Mouse (Mus musculus) liver, embryonic 13.5 days (tissue): ENCODE measurements around the gene Hsf2bp. TPM values are rescaled to one million over a fixed set of nuclear protein-coding genes. Genes with fewer than 3 reads are reported as not detected.

Source experiments
- ATAC-seq: fragments of 200-750 bp; cut with Nextera tagmentation; 2 replicates; pipeline ENCODE4 v1.8.0; 2017; ENCODE audit warnings: low read depth, mild to moderate bottlenecking, moderate number of reproducible peaks, moderate library complexity
- DNase-seq: peaks from one replicate; pipeline ENCODE4 v3.0.0; 2022
- H3K27ac ChIP-seq: fragments of 300-500 bp; sonication (generic); 2 replicates; pipeline ENCODE4 v1.5.1; 2015; ENCODE audit warnings: moderate library complexity, mild to moderate bottlenecking, inconsistent platforms
- H3K27me3 ChIP-seq: fragments of 300-500 bp; sonication (generic); 2 replicates; pipeline ENCODE4 v1.6.1; 2015; ENCODE audit warnings: mild to moderate bottlenecking, inconsistent platforms
- H3K36me3 ChIP-seq: fragments of 300-500 bp; sonication (generic); 2 replicates; pipeline ENCODE4 v1.6.1; 2015; ENCODE audit warnings: mild to moderate bottlenecking, inconsistent platforms
- H3K4me1 ChIP-seq: fragments of 300-500 bp; sonication (generic); replicated peaks from 2 replicates; pipeline ENCODE4 v1.6.1; 2015; ENCODE audit warnings: inconsistent platforms
- H3K4me2 ChIP-seq: fragments of 300-500 bp; sonication (generic); 2 replicates; pipeline ENCODE4 v1.6.1; 2015; ENCODE audit warnings: inconsistent platforms, mild to moderate bottlenecking, moderate library complexity
- H3K4me3 ChIP-seq: fragments of 300-500 bp; sonication (generic); replicated peaks from 2 replicates; pipeline ENCODE4 v1.5.1; 2015; ENCODE audit warnings: mild to moderate bottlenecking, inconsistent platforms
- H3K9ac ChIP-seq: fragments of 300-500 bp; sonication (generic); 2 replicates; pipeline ENCODE4 v1.6.1; 2015; ENCODE audit warnings: mild to moderate bottlenecking, inconsistent platforms
- H3K9me3 ChIP-seq: fragments of 300-500 bp; sonication (generic); replicated peaks from 2 replicates; pipeline ENCODE4 v1.6.1; 2016; ENCODE audit warnings: inconsistent platforms
- WGBS: fragments of 180-500 bp; shearing (Covaris S2); methylation state at CpG from one replicate; pipeline ENCODE4 v1.1.7; 2015; ENCODE audit not compliant: insufficient replicate concordance; 5-methylcytosine and 5-hydroxymethylcytosine counted together
- polyA plus RNA-seq: library from polyadenylated mRNA; unstranded; fragments of >200 nt; fragmentation: Nextera tagmentation; extraction: Ambion mirVana; gene quantifications from 2 replicates; pipeline ENCODE4 v1.2.1, GENCODE M21; 2015

Hsf2bp gene
- polyA plus RNA-seq, 1 experiment from 2014 or later: 0.25 TPM

GRCm38 (mm10) chr17:32031684-32032083 lies 4.5 kb downstream of the Hsf2bp start:
- Histone ChIP-seq H3K9me3 (no peaks in the 10 kb centered on the region), H3K9ac (no peak overlapping the region), H3K4me3 (no peak overlapping the region), H3K4me1 (peaks cover 15% of the 10 kb centered on the region), H3K4me2 (no peak overlapping the region), H3K27ac (no peak overlapping the region), H3K36me3 (no peaks in the 10 kb centered on the region), H3K27me3 (no peaks in the 10 kb centered on the region)
- ATAC-seq: no peak
- no peak for DNase-seq
- 61% methylated on average over 7 of the region's 7 CpGs for WGBS

DNA sequence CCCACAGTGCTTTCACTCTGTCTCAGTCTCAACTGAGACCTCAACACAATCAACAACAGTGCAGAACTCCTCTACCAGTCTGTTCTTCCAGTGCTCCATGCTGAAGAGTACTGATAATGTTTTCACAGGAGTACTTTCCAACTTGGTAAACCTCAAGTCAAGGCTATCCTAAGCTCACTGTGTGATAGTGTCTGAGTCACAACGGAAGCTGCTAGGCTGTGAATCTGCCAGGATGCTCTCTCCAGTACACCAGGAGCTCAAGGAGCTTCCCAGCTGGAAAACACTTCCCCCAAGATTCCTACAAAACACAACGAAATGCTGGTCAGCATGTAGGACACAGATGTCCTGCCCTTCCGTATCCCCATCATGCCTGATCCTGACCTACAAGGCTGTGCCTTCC lies 7.8 kb downstream of the Hsf2bp start:
- ATAC-seq (no peak), DNase-seq (no peak)
- Histone ChIP-seq H3K9me3 (no peaks in the 10 kb centered on the region), H3K27me3 (no peaks in the 10 kb centered on the region), H3K4me2 (no peak overlapping the region), H3K36me3 (no peaks in the 10 kb centered on the region), H3K27ac (no peak overlapping the region), H3K9ac (no peak overlapping the region), H3K4me3 (no peak overlapping the region), H3K4me1 (0 out of 2 replicates have a peak, but pooled peaks cover 4% of the 10 kb centered on the region)
- 64% methylated on average over 3 of the region's 3 CpGs for WGBS

DNA sequence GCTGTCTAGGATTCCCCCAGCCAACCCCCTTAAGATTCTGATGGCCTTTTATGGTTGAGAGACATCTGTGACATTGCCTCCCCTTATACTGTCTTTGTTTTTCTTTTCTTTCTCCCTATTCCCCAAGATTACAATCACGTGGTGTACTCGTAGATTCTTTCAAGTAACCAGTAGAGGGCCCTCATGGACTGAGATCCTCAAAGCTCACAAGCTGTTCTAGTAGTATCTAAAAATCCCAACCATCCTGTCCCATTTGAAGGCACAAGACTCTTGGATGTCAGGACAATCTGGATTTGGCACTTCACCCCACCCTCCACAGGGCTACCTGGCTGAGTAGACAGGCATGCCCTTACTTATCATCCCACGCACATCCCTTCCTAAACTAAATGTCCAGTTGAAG lies 8.5 kb downstream of the Hsf2bp start:
- no peaks in the 10 kb centered on the region for H3K9me3 ChIP-seq
- H3K4me2 ChIP-seq: no peak overlapping the region
- H3K9ac ChIP-seq: no peak overlapping the region
- ATAC-seq: no peak
- WGBS: 30% methylated on average over 3 of the region's 3 CpGs
- no peaks in the 10 kb centered on the region for H3K36me3 ChIP-seq
- H3K27me3 ChIP-seq: no peaks in the 10 kb centered on the region
- no peak overlapping the region for H3K4me3 ChIP-seq
- DNase-seq: no peak
- 0 out of 2 replicates have a peak, but pooled peaks cover 4% of the 10 kb centered on the region for H3K4me1 ChIP-seq
- no peak overlapping the region for H3K27ac ChIP-seq

DNA sequence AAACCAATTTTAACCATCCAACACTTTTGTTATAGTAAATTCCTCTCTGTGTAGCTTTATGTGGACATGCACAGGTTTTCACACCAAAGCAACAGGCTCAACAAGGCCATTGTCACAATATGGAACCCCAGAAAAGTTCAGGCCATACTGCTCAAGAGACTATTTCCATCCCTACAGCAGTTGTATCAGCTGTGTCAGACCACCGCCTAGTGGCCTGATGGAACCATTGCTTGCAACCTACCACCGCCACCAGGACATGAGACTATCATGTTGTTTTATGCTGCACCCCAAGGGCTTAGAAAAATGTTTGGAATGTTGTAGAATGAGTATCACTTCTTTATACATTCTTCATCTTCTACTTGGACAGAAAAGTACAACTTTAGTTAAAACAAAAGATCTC lies 10.8 kb downstream of the Hsf2bp start:
- Histone ChIP-seq H3K4me3 (no peak overlapping the region), H3K9ac (no peak overlapping the region), H3K36me3 (no peaks in the 10 kb centered on the region), H3K4me2 (no peak overlapping the region), H3K27ac (no peak overlapping the region), H3K9me3 (no peaks in the 10 kb centered on the region), H3K27me3 (no peaks in the 10 kb centered on the region), H3K4me1 (no peaks in the 10 kb centered on the region)
- DNase-seq (no peak), ATAC-seq (no peak)
- 20% methylated on average over 2 of the region's 2 CpGs for WGBS

- ATAC-seq (no peak), DNase-seq (no peak)
- no peak overlapping the region for H3K9ac ChIP-seq
- WGBS: 69% methylated on average over 5 of the region's 5 CpGs
- H3K4me1 ChIP-seq: no peaks in the 10 kb centered on the region
- H3K9me3 ChIP-seq: no peaks in the 10 kb centered on the region
- H3K27me3 ChIP-seq: no peaks in the 10 kb centered on the region
- H3K4me3 ChIP-seq: no peak overlapping the region
- H3K4me2 ChIP-seq: no peak overlapping the region
- H3K27ac ChIP-seq: no peak overlapping the region
- H3K36me3 ChIP-seq: no peaks in the 10 kb centered on the region
Measured at GRCm38 (mm10) chr17:32024671-32025073, 11.5 kb downstream of the Hsf2bp start.

DNA sequence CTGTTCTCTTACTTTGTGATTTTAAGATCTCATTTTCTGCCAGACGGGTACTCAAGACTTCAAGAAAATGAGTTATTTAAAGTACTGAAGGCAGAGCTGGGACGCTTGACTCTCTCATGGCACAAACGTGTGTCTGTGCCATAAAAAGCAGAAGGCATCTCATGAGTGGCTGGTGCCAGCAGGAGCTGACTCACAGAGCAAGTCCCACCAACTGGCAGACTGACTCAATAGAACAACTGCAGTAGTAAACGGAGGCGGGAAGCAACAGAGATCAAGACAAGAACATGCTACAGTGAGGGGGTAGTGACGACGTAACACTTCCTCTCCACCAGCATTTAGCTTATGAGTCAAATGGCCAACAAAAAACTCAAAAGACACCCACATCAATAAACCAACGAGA lies 13.1 kb downstream of the Hsf2bp start:
- ATAC-seq (no peak), DNase-seq (no peak)
- WGBS: 51% methylated on average over 8 of the region's 8 CpGs

DNA sequence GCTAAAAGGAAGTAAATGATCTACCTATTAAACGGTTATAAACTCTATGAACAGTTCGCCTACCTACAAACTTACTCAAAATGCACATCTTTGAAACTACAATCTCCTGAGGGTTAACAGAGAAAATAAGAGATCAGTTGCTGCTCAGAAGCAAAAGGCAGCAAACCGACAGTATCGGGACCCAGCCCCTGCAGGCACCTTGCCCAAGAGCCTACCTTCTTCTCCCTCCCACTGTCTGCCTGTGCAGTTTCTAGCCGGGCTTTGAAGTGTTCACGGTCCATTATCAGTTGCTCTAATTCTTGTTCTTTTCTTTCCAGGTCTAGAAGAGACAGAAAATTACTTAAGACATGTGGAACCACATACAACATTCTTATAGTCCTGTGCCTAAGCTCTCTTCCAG lies 13.6 kb downstream of the Hsf2bp start:
- DNase-seq (no peak), ATAC-seq (no peak)
- Histone ChIP-seq H3K9me3 (no peaks in the 10 kb centered on the region), H3K27me3 (no peaks in the 10 kb centered on the region), H3K4me3 (no peak overlapping the region), H3K36me3 (no peaks in the 10 kb centered on the region), H3K4me2 (no peak overlapping the region), H3K4me1 (no peaks in the 10 kb centered on the region), H3K9ac (no peak overlapping the region), H3K27ac (no peak overlapping the region)
- WGBS: 64% methylated on average over 6 of the region's 6 CpGs

More for the DNA sequence above, 13.1 kb downstream of the Hsf2bp start:
- no peaks in the 10 kb centered on the region for H3K4me1 ChIP-seq
- no peak overlapping the region for H3K4me2 ChIP-seq
- H3K27ac ChIP-seq: no peak overlapping the region
- no peak overlapping the region for H3K4me3 ChIP-seq
- H3K9ac ChIP-seq: no peak overlapping the region
- H3K9me3 ChIP-seq: no peaks in the 10 kb centered on the region
- H3K27me3 ChIP-seq: no peaks in the 10 kb centered on the region
- no peaks in the 10 kb centered on the region for H3K36me3 ChIP-seq

DNA sequence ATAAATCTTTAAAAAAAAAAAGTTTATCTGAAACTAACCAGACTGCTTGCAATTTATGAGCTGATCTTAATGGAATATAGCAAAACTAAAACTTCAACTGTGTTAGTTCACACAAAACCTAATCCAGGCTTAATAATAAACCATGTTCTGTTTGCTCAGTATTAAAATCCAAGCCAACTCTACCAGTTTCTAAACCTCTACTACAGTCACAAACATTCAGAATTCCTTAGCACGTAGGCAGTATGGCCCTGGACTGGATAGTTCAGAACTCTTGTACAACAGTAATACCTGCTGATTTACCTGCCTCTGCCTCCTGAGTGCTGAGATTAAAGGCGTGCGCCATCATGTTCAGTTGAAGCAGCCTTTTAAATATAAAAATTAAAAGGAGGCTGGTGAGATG lies 14.2 kb downstream of the Hsf2bp start:
- DNase-seq (no peak), ATAC-seq (no peak)
- Histone ChIP-seq H3K27ac (no peak overlapping the region), H3K9me3 (no peaks in the 10 kb centered on the region), H3K9ac (no peak overlapping the region), H3K4me2 (no peak overlapping the region), H3K36me3 (no peaks in the 10 kb centered on the region), H3K27me3 (no peaks in the 10 kb centered on the region), H3K4me1 (no peaks in the 10 kb centered on the region), H3K4me3 (no peak overlapping the region)
- WGBS: 76% methylated on average over 3 of the region's 3 CpGs

GRCm38 (mm10) chr17:32018127-32018894 lies 17.8 kb downstream of the Hsf2bp start:
- no peak overlapping the region for H3K4me2 ChIP-seq
- no peaks in the 10 kb centered on the region for H3K4me1 ChIP-seq
- ATAC-seq (no peak), DNase-seq (no peak)
- H3K4me3 ChIP-seq: no peak overlapping the region
- no peaks in the 10 kb centered on the region for H3K27me3 ChIP-seq
- 65% methylated on average over 5 of the region's 5 CpGs for WGBS
- H3K9ac ChIP-seq: no peak overlapping the region
- H3K9me3 ChIP-seq: no peaks in the 10 kb centered on the region
- H3K36me3 ChIP-seq: no peaks in the 10 kb centered on the region
- no peak overlapping the region for H3K27ac ChIP-seq

GRCm38 (mm10) chr17:32016481-32016880 lies 19.7 kb downstream of the Hsf2bp start:
- no peaks in the 10 kb centered on the region for H3K9me3 ChIP-seq
- no peak overlapping the region for H3K9ac ChIP-seq
- no peaks in the 10 kb centered on the region for H3K27me3 ChIP-seq
- 76% methylated on average over 8 of the region's 8 CpGs for WGBS
- DNase-seq (no peak), ATAC-seq (no peak)
- no peak overlapping the region for H3K4me2 ChIP-seq
- no peaks in the 10 kb centered on the region for H3K4me1 ChIP-seq
- no peak overlapping the region for H3K27ac ChIP-seq
- no peaks in the 10 kb centered on the region for H3K36me3 ChIP-seq
- H3K4me3 ChIP-seq: no peak overlapping the region

DNA sequence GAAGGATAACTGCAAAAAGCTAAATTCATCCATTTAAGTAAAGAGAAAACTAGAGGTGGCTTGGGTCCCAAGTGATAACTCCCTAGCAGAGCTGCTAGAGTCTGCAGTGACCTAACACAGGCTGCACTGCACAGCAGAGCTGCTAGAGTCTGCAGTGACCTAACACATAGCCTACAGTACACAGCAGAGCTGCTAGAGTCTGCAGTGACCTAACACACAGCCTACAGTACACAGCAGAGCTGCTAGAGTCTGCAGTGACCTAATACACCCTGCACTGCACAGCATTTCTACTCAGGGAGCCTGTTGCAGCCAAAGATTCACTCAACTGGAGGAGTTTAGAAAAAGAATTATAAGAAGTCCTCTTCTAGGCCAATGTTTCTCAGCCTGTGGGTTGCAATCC lies 22.5 kb downstream of the Hsf2bp start:
- Histone ChIP-seq H3K4me3 (no peak overlapping the region), H3K36me3 (no peaks in the 10 kb centered on the region), H3K27ac (no peak overlapping the region), H3K9me3 (no peaks in the 10 kb centered on the region), H3K4me1 (no peaks in the 10 kb centered on the region), H3K27me3 (no peaks in the 10 kb centered on the region), H3K4me2 (no peak overlapping the region), H3K9ac (no peak overlapping the region)
- peak; percentile 74 for ATAC-seq
- no peak for DNase-seq

- H3K9ac ChIP-seq: no peak overlapping the region
- DNase-seq: no peak
- 52% methylated on average over 3 of the region's 3 CpGs for WGBS
- ATAC-seq: no peak
- H3K36me3 ChIP-seq: no peaks in the 10 kb centered on the region
- H3K4me2 ChIP-seq: no peak overlapping the region
- no peak overlapping the region for H3K27ac ChIP-seq
- no peaks in the 10 kb centered on the region for H3K27me3 ChIP-seq
- H3K9me3 ChIP-seq: no peaks in the 10 kb centered on the region
- H3K4me3 ChIP-seq: no peak overlapping the region
- H3K4me1 ChIP-seq: no peaks in the 10 kb centered on the region
Measured at GRCm38 (mm10) chr17:32012254-32012653, 23.9 kb downstream of the Hsf2bp start.
